Mouse (Mus musculus): ENCODE data around the gene Slc29a1. TPM values are rescaled to one million over a fixed set of nuclear protein-coding genes. Genes with fewer than 3 reads are reported as not detected.

The Slc29a1 gene
- total RNA-seq, 1 experiment from 2014 or later = 64.6 TPM

DNA sequence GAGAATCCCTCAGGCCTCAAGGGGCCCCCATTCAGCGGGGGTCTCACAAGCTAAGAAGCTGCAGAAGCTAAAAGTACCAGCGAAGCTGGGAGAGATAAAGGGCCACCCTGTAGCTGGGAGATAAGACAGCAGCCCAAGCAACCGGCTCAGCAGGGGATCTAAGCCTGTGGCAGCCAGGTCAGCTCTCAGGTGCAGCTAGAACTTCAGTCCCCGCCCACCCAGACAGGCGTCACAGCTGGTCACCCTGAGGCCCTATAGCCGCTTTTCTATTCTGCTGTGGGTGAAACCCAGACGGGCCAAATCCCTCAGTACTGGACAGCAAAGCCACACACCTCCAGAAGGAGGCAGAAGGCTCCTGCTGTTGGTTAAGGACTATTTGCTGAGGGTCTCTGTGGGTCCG lies 5.9 kb downstream of the Slc29a1 start:
- ATAC-seq (replicated peaks; ENCODE audit: insufficient number of reproducible peaks, low FRiP score, low TSS enrichment, poor library complexity, severe bottlenecking) = no peak

- no peak for ATAC-seq (replicated peaks; ENCODE audit: insufficient number of reproducible peaks, low FRiP score, low TSS enrichment, poor library complexity, severe bottlenecking)
These were observed 6.6 kb downstream of the Slc29a1 start for GRCm38 (mm10) chr17:45592606-45593431.

- ATAC-seq (replicated peaks; ENCODE audit: insufficient number of reproducible peaks, low FRiP score, low TSS enrichment, poor library complexity, severe bottlenecking) = no peak
These were observed 7.5 kb downstream of the Slc29a1 start for GRCm38 (mm10) chr17:45591701-45592605.

DNA sequence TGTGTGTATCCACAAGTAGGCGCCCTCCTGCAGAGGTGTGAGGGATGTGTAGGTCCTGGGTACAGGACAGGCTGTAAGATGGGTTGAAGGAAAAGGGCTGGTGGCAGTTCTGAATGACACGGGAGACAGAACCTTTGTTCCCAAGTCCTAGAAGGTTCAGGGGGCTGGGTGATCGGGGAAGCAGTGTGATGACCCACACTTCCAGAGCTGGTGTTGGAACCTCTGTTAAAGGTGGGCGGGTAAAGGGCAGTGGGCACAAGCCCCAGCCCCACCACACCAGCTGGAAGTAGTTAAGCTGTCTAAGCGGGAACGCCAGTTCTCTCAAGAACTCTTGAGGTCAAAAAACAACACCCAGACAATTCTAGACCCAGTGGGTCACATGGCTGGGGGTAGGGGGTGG lies 9.0 kb downstream of the Slc29a1 start:
- no peak for ATAC-seq (replicated peaks; ENCODE audit: insufficient number of reproducible peaks, low FRiP score, low TSS enrichment, poor library complexity, severe bottlenecking)

DNA sequence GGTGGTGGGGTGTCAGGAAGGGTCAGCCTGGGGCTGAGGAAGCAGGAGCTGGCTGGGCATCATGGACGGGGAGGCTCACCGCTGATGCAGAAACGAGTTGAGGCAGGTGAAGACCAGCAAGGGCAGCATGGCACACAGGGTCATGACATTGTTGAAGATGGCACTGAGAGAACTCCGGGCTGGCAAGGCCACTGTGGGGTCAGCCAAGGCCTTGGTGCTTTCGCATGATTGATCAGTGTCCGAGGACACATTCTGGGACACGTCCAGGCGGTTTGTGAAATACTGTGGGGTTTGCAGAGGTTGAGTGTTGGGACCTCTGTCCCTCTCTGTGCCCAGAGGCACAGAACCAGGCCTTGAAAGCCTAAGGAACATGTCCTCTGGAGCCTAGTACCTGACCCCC lies 9.6 kb downstream of the Slc29a1 start:
- ATAC-seq (replicated peaks; ENCODE audit: insufficient number of reproducible peaks, low FRiP score, low TSS enrichment, poor library complexity, severe bottlenecking) = no peak

- ATAC-seq (replicated peaks; ENCODE audit: insufficient number of reproducible peaks, low FRiP score, low TSS enrichment, poor library complexity, severe bottlenecking) = no peak
These were observed 10.2 kb downstream of the Slc29a1 start for GRCm38 (mm10) chr17:45589236-45589635.

GRCm38 (mm10) chr17:45588370-45588769 lies 11.0 kb downstream of the Slc29a1 start:
- no peak for ATAC-seq (replicated peaks; ENCODE audit: insufficient number of reproducible peaks, low FRiP score, low TSS enrichment, poor library complexity, severe bottlenecking)

GRCm38 (mm10) chr17:45586449-45586837 lies 13.0 kb downstream of the Slc29a1 start:
- no peak for ATAC-seq (replicated peaks; ENCODE audit: insufficient number of reproducible peaks, low FRiP score, low TSS enrichment, poor library complexity, severe bottlenecking)

DNA sequence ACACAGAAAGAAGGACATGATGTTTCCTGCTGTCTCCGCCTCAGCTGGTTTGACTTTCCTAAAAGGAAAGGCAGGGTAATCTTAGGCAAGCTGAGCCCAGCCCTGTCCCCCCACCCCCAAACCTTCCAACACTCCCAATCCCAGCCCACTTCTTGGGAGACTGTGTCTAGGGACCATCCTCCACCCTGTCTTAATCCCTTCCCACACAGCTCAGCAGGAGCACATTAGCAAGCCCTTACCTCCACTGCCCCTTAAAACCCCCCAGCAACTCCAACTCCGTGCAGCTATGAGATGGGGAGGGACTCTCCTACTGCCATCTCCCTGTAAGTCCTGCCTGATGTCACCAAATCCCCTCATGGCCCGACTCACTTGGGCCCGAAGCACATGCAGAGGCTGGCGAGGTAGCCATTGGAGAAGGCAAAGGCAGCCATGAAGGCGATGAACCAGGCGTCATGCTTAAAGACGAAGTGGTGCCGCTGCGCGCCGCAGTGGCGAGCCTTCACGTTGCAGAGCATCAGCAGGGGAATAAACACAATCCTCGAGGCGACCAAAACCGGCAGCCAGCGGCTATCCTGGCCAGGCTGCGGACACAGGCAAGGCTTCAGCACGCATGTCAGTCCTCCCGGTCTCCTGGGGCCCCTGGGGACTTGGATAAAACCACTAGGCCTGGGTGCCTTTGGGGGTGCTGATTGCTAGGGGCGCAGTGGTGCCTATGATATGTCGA lies 13.5 kb downstream of the Slc29a1 start:
- no peak for ATAC-seq (replicated peaks; ENCODE audit: insufficient number of reproducible peaks, low FRiP score, low TSS enrichment, poor library complexity, severe bottlenecking)

GRCm38 (mm10) chr17:45584939-45585678 lies 14.3 kb downstream of the Slc29a1 start:
- ATAC-seq (replicated peaks; ENCODE audit: insufficient number of reproducible peaks, low FRiP score, low TSS enrichment, poor library complexity, severe bottlenecking) = peak; percentile 48

GRCm38 (mm10) chr17:45584096-45584896 lies 15.1 kb downstream of the Slc29a1 start:
- peak; percentile 20; the same call in 1 of the 2 replicates for ATAC-seq (replicated peaks; ENCODE audit: insufficient number of reproducible peaks, low FRiP score, low TSS enrichment, poor library complexity, severe bottlenecking)

DNA sequence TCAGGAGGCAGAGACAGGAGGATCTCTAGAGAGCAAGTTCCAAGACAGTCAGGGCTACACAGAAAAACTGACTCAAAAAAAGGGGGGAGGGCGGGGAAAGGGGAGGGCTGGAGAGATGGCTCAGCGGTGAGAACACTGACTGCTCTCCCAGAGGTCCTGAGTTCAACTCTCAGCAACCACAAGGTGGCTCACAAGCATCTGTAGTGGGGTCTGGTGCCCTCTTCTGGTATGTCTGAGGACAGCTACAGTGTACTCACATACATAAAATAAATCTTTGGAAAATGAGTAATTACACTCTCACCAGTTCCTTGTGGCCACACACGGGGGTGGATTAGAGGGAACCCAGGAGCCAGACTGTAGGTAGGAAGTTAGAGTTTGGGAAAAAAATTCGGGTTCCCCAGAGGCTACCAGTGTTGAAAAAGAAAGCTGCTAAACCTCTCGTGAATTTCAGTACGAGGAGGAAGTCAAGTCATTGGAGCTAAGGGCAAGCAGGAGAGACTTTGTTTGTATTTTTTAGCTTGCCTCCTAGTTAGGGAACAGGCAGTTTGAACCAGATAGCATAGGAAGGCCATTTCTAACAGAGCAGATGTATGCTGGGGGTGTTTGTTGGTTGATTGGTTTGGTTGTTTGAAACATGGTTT lies 16.6 kb downstream of the Slc29a1 start:
- no peak for ATAC-seq (replicated peaks; ENCODE audit: insufficient number of reproducible peaks, low FRiP score, low TSS enrichment, poor library complexity, severe bottlenecking)

DNA sequence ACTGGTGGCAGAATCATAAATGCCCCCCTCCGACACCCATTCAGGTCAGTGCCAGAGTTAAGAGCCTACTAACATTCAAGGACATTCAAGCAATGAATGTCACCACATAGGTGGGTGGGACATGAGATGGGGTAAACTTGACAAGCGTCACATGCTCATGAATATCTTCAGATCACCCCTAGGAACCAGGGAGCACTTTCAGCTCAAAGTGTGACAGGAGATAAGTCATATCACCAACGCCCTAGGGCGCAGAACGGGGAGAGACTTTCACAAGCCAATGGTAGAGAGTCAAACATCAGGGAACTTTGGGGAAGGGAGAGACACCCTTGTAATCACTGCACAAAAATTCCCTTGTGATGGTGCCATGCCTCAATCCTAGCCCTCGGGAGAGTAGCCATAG lies 17.2 kb downstream of the Slc29a1 start:
- no peak for ATAC-seq (replicated peaks; ENCODE audit: insufficient number of reproducible peaks, low FRiP score, low TSS enrichment, poor library complexity, severe bottlenecking)

DNA sequence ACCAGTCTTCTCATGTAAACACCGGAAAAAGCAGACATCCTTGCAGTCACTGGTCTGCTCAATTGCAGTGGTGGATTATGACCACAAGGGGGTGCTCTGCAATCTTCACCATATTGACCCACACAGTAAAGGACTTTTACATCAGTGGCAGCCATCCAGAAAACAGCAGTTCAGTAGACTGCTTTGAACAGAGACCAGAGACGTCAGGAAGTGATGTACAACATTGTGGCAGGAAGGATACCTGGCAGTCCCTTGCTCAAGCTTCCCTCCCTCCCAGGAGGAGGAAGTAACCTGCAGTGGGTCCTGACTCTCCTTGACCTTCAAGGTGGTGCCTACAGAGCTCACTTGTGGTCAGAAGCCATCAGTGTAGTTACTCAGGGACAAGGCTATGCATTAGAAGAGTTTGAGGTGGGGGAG lies 17.8 kb downstream of the Slc29a1 start:
- peak; percentile 42; the same call in 1 of the 2 replicates for ATAC-seq (replicated peaks; ENCODE audit: insufficient number of reproducible peaks, low FRiP score, low TSS enrichment, poor library complexity, severe bottlenecking)

GRCm38 (mm10) chr17:45580958-45581477 lies 18.4 kb downstream of the Slc29a1 start:
- ATAC-seq (replicated peaks; ENCODE audit: insufficient number of reproducible peaks, low FRiP score, low TSS enrichment, poor library complexity, severe bottlenecking) = no peak

DNA sequence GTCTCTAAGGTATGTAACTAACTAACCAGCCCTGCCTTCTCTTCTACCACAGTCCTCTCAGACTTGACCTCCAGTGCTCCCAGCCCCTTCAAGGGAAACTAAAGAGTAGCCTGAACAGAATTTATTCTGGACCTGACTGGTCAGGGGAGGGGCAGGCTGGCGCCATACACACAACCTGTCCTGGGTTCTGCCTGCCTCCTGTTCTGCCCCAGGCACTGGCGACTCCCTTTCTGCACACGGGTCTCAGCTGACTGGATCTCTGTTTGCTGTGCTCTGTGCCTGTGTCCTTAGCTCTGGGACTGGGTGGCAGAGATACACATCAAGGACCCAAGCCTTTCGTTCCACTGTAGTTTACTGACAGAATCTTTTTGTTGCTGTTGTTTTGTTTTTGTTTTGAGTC lies 19.9 kb downstream of the Slc29a1 start:
- no peak for ATAC-seq (replicated peaks; ENCODE audit: insufficient number of reproducible peaks, low FRiP score, low TSS enrichment, poor library complexity, severe bottlenecking)

- no peak for ATAC-seq (replicated peaks; ENCODE audit: insufficient number of reproducible peaks, low FRiP score, low TSS enrichment, poor library complexity, severe bottlenecking)
These were observed 20.6 kb downstream of the Slc29a1 start for GRCm38 (mm10) chr17:45578843-45579242.

Measured in monocyte, adult 5-6 weeks (primary cell).